Mouse (Mus musculus) ES-E14 (cell line): ENCODE data around the gene Trp53bp2. TPM values are rescaled to one million over a fixed set of nuclear protein-coding genes. Genes with fewer than 3 reads are reported as not detected.

Experiments used
- DNase-seq: peaks from one replicate; pipeline ENCODE4 v3.0.0-alpha.2; 2013; ENCODE audit warnings: low read depth, low spot score
- H3K27ac ChIP-seq: 2 replicates; pipeline ENCODE4 v1.5.1; 2012; ENCODE audit warnings: low read depth, mild to moderate bottlenecking, low read length, moderate library complexity, mixed read lengths; ENCODE audit not compliant: poor library complexity, insufficient read depth, severe bottlenecking
- H3K36me3 ChIP-seq: 2 replicates; pipeline ENCODE4 v1.6.1; 2012; ENCODE audit warnings: mild to moderate bottlenecking, low read length, moderate library complexity, mixed read lengths; ENCODE audit not compliant: control insufficient read depth, poor library complexity, insufficient read depth, severe bottlenecking
- H3K4me1 ChIP-seq, 2 experiments: fragments of 150-350 bp in 1 of 2; sonication (generic) in 1 of 2; 2 replicates each; pipeline ENCODE4 v1.6.1; 2012; ENCODE audit warnings: low read length in 2 of 2, mild to moderate bottlenecking in 1 of 2, mixed read lengths in 1 of 2; ENCODE audit not compliant: control insufficient read depth in 2 of 2, insufficient read depth in 2 of 2, poor library complexity in 1 of 2
- H3K4me3 ChIP-seq, 2 experiments: fragments of 150-350 bp in 1 of 2; sonication (generic) in 1 of 2; 2 replicates each; pipeline ENCODE4 v1.5.1; 2012; ENCODE audit warnings: low read length in 2 of 2, low read depth in 1 of 2, mild to moderate bottlenecking in 1 of 2, mixed read lengths in 1 of 2; ENCODE audit not compliant: insufficient read depth in 1 of 2, poor library complexity in 1 of 2, severe bottlenecking in 1 of 2
- H3K9ac ChIP-seq: 2 replicates; pipeline ENCODE4 v1.6.1; 2012; ENCODE audit warnings: low read depth, mild to moderate bottlenecking, low read length, mixed read lengths; ENCODE audit not compliant: poor library complexity, insufficient read depth, severe bottlenecking
- H3K9me3 ChIP-seq: fragments of 150-350 bp; sonication (generic); 2 replicates; pipeline ENCODE4 v1.6.1; 2012; ENCODE audit warnings: low read depth, mild to moderate bottlenecking, low read length; ENCODE audit not compliant: control insufficient read depth, insufficient read depth
- CHD2 ChIP-seq: IDR thresholded peaks from 2 replicates; pipeline ENCODE4 v1.6.1; 2014; ENCODE audit warnings: mild to moderate bottlenecking, low read depth, low read length, inconsistent platforms
- HCFC1 ChIP-seq: IDR thresholded peaks from 2 replicates; pipeline ENCODE4 v1.6.1; 2012; ENCODE audit warnings: low read length, inconsistent platforms, borderline replicate concordance; ENCODE audit not compliant: insufficient read depth
- MAFK ChIP-seq: IDR thresholded peaks from 2 replicates; pipeline ENCODE4 v1.6.1; 2014; ENCODE audit warnings: mild to moderate bottlenecking, low read depth, low read length, inconsistent platforms; ENCODE audit not compliant: insufficient read depth
- ZC3H11A ChIP-seq: IDR thresholded peaks from 2 replicates; pipeline ENCODE4 v1.6.1; 2012; ENCODE audit warnings: low read depth, mild to moderate bottlenecking, inconsistent platforms, low read length, borderline replicate concordance
- ZNF384 ChIP-seq: IDR thresholded peaks from 2 replicates; pipeline ENCODE4 v1.6.1; 2012; ENCODE audit warnings: low read depth, low read length, inconsistent platforms
- in situ Hi-C, 2 experiments: fragments of 600-800 bp; cut with MboI; formaldehyde crosslinking; loops; one replicate each; pipeline ENCODE4 v1.15.1; 2025; ENCODE audit warnings: low sequenced_read_pairs in 2 of 2, inconsistent platforms in 1 of 2; ENCODE audit not compliant: unreplicated experiment in 2 of 2
- total RNA-seq: library from RNA; depleted of rRNA; stranded (reverse); fragments of 300-350 nt; gene quantifications from 2 replicates; pipeline ENCODE4 v1.2.3, GENCODE M21; 2012

Gene Trp53bp2
- total RNA-seq, 1 experiment: 9.5 TPM

GRCm38 (mm10) chr1:182501815-182502405 lies 92.9 kb downstream of the Trp53bp2 start:
- Histone ChIP-seq H3K4me1 (peaks cover 0 to 14% of the 10 kb centered on the region in 2 experiments; a peak in 2 of 4 replicates), H3K9me3 (no peaks in the 10 kb centered on the region), H3K27ac (no peak overlapping the region; the same call in 1 of the 2 replicates), H3K9ac (no peak overlapping the region), H3K36me3 (no peaks in the 10 kb centered on the region), H3K4me3 (no peak overlapping the region)
- DNase-seq: no peak
- in situ Hi-C loops: no loop called here
- TF ChIP-seq ZNF384: no peak
- TF ChIP-seq ZC3H11A: no peak
- no peak for TF ChIP-seq CHD2
- no peak for TF ChIP-seq MAFK
- TF ChIP-seq HCFC1: no peak

DNA sequence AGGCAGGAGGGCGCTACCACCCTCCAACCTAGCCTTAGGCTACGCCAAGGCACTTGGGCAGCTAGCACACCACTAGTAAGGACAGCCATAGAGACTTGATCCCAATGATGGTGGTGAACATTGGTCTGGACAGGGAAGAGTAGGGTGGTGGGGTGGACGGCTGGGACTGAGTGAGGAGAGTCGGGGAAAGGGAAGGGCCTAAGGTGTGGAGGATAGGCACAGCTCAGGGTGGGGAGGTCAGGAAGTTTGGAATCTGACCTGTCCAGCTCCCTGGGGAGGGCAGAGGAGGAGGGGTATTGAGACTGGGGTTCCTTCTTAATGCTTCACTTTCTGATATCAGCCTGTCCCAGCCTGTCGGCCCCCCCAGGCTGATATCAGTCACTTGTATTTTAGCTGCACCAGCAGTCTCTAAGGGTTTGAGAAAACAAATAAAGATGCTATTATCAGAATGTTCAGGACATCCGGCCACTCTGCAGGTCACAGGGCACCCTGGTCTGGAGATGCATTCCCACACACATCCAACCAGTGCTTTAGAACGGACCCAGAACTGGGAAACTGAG lies 93.6 kb downstream of the Trp53bp2 start:
- no peaks in the 10 kb centered on the region for H3K9me3 ChIP-seq
- H3K4me3 ChIP-seq: no peak overlapping the region
- H3K9ac ChIP-seq: no peak overlapping the region
- DNase-seq: no peak
- peaks cover 0 to 14% of the 10 kb centered on the region in 2 experiments; a peak in 2 of 4 replicates for H3K4me1 ChIP-seq
- no peak overlapping the region for H3K27ac ChIP-seq
- no peaks in the 10 kb centered on the region for H3K36me3 ChIP-seq
- in situ Hi-C loops: no loop called here
- no peak for TF ChIP-seq CHD2
- no peak for TF ChIP-seq ZC3H11A
- no peak for TF ChIP-seq HCFC1
- TF ChIP-seq MAFK: no peak
- no peak for TF ChIP-seq ZNF384

DNA sequence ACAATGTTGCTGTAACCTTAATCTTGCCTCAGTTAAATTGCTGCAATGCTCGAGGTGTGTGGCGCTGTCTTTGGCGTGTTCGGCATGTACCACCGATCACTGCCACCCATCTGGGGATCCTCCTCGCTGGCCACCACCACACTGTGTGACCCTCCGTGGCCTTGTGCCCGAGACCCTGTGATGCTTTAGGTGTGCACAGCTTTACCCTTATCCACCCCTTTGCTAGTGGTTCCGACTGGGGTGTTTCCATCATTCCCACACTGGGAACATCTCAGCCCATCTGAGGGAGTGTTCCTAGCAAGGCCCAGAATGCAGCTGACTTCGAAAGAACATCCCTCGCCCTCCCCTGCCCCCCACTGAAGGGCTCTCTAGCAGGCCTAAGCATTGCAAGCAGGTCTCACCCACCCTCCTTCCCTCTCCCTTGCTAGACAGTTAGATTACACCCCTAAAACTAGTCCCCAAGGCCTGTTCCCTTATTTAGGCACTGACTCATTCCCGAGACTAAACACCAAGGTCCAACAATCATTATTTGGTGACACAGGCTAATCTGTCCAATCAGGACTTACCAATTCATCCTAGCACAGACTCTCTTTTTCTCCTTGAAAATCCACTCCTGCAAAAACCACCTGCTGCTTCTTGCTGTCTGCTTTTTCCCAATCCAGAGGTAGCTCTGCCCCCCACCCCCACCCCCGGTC lies 94.4 kb downstream of the Trp53bp2 start:
- no peak for DNase-seq
- in situ Hi-C loops: no loop called here

GRCm38 (mm10) chr1:182504223-182504622 lies 95.3 kb downstream of the Trp53bp2 start:
- in situ Hi-C loops: no loop called here
- no peak for DNase-seq
- Histone ChIP-seq H3K4me1 (peaks cover 0 to 16% of the 10 kb centered on the region in 2 experiments; a peak in 2 of 4 replicates), H3K4me3 (no peak overlapping the region), H3K9me3 (no peaks in the 10 kb centered on the region), H3K27ac (no peak overlapping the region), H3K36me3 (no peaks in the 10 kb centered on the region), H3K9ac (no peak overlapping the region)
- no peak for TF ChIP-seq HCFC1
- TF ChIP-seq CHD2: no peak
- TF ChIP-seq MAFK: no peak
- no peak for TF ChIP-seq ZNF384
- no peak for TF ChIP-seq ZC3H11A

More for the DNA sequence above, 94.4 kb downstream of the Trp53bp2 start:
- Histone ChIP-seq H3K4me1 (peaks cover 0 to 14% of the 10 kb centered on the region in 2 experiments; a peak in 2 of 4 replicates), H3K9me3 (no peaks in the 10 kb centered on the region), H3K9ac (no peak overlapping the region), H3K36me3 (no peaks in the 10 kb centered on the region), H3K4me3 (no peak overlapping the region), H3K27ac (no peak overlapping the region)
- TF ChIP-seq ZC3H11A (no peak), MAFK (no peak), HCFC1 (no peak), ZNF384 (no peak), CHD2 (no peak)
